Mouse (Mus musculus) embryonic facial prominence, embryonic 11.5 days (tissue): ENCODE data around the gene Sbf2. TPM values are rescaled to one million over a fixed set of nuclear protein-coding genes. Genes with fewer than 3 reads are reported as not detected.

Experiments
- ATAC-seq: fragments of 200-750 bp; cut with Nextera tagmentation; replicated peaks from 2 replicates; pipeline ENCODE4 v1.8.0; 2017; ENCODE audit warnings: low read depth; ENCODE audit not compliant: insufficient number of reproducible peaks, low FRiP score, low TSS enrichment
- DNase-seq: peaks from one replicate; pipeline ENCODE4 v3.0.0-alpha.2; 2015; ENCODE audit warnings: low spot score
- H3K27ac ChIP-seq: fragments of 300-500 bp; sonication (generic); replicated peaks from 2 replicates; pipeline ENCODE4 v1.5.1; 2014; ENCODE audit warnings: mild to moderate bottlenecking, low read depth, low read length, control low read depth
- H3K27me3 ChIP-seq: fragments of 300-500 bp; sonication (generic); 2 replicates; pipeline ENCODE4 v1.6.1; 2014; ENCODE audit warnings: mild to moderate bottlenecking, low read length, moderate library complexity, mixed read lengths; ENCODE audit not compliant: control insufficient read depth, insufficient read depth
- H3K36me3 ChIP-seq: fragments of 300-500 bp; sonication (generic); replicated peaks from 2 replicates; pipeline ENCODE4 v1.6.1; 2014; ENCODE audit warnings: low read depth, mild to moderate bottlenecking, low read length, moderate library complexity, mixed read lengths; ENCODE audit not compliant: control insufficient read depth, insufficient read depth
- H3K4me1 ChIP-seq: fragments of 300-500 bp; sonication (generic); 2 replicates; pipeline ENCODE4 v1.6.1; 2014; ENCODE audit warnings: low read length, mixed read lengths; ENCODE audit not compliant: control insufficient read depth, insufficient read depth
- H3K4me2 ChIP-seq: fragments of 300-500 bp; sonication (generic); 2 replicates; pipeline ENCODE4 v1.6.1; 2014; ENCODE audit warnings: low read depth, mild to moderate bottlenecking, control low read depth, low read length, moderate library complexity
- H3K4me3 ChIP-seq: fragments of 300-500 bp; sonication (generic); 2 replicates; pipeline ENCODE4 v1.5.1; 2014; ENCODE audit warnings: low read depth, low read length, control low read depth
- H3K9ac ChIP-seq: fragments of 300-500 bp; sonication (generic); replicated peaks from 2 replicates; pipeline ENCODE4 v1.6.1; 2014; ENCODE audit warnings: mild to moderate bottlenecking, control low read depth, low read length
- H3K9me3 ChIP-seq: fragments of 300-500 bp; sonication (generic); replicated peaks from 2 replicates; pipeline ENCODE4 v1.6.1; 2016; ENCODE audit warnings: mild to moderate bottlenecking, low read length, inconsistent platforms, mixed read lengths; ENCODE audit not compliant: control insufficient read depth
- WGBS: fragments of 180-500 bp; shearing (Covaris S2); extraction: QIAGEN DNeasy Blood & Tissue Kit; methylation state at CpG from one replicate; pipeline ENCODE4 v1.1.7; 2014; 5-methylcytosine and 5-hydroxymethylcytosine counted together
- polyA plus RNA-seq: library from polyadenylated mRNA; unstranded; fragments of >200 nt; fragmentation: Nextera tagmentation; extraction: Ambion mirVana; gene quantifications from 2 replicates; pipeline ENCODE4 v1.2.1, GENCODE M21; 2014

The Sbf2 gene
- polyA plus RNA-seq, 1 experiment from 2014 or later, result 25.4 TPM

- WGBS, result 89% methylated on average over 5 of the region's 5 CpGs
- Histone ChIP-seq H3K36me3 (no peaks in the 10 kb centered on the region), H3K27ac (no peak overlapping the region), H3K27me3 (no peaks in the 10 kb centered on the region), H3K4me1 (no peaks in the 10 kb centered on the region), H3K9ac (no peak overlapping the region), H3K4me3 (no peak overlapping the region), H3K4me2 (no peak overlapping the region), H3K9me3 (no peaks in the 10 kb centered on the region)
- DNase-seq, result no peak
- ATAC-seq, result no peak
Measured at GRCm38 (mm10) chr7:110491038-110491437, 123.7 kb downstream of the Sbf2 start.

DNA sequence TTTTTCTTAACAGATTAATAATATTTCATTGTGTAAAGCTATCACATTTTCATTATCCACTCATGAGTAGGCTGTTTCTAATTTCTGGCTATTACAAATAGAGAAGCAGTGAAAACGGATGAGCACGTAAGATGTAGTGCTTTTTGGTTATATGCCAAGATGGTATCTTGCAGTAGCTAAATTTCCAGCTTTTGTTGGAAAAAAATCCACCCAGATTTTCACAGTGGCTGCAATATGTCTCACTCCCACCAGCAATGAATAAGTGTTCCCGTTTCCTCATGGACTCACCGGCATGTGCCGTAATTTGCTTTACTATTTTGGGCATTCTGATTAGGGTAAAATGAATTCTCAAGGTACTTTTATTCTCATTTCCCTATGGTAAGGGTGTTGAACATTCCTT, 129.7 kb downstream of the Sbf2 start:
- Histone ChIP-seq H3K9me3 (no peaks in the 10 kb centered on the region), H3K4me3 (no peak overlapping the region), H3K27me3 (no peaks in the 10 kb centered on the region), H3K27ac (no peak overlapping the region), H3K4me1 (no peaks in the 10 kb centered on the region), H3K9ac (no peak overlapping the region), H3K36me3 (no peaks in the 10 kb centered on the region; the same call in 1 of the 2 replicates), H3K4me2 (no peak overlapping the region)
- no peak for ATAC-seq
- 92% methylated on average over 5 of the region's 5 CpGs for WGBS
- DNase-seq, result no peak

- Histone ChIP-seq H3K9me3 (no peaks in the 10 kb centered on the region), H3K27ac (no peak overlapping the region), H3K27me3 (no peaks in the 10 kb centered on the region), H3K4me1 (no peaks in the 10 kb centered on the region), H3K36me3 (no peaks in the 10 kb centered on the region), H3K9ac (no peak overlapping the region), H3K4me3 (no peak overlapping the region), H3K4me2 (no peak overlapping the region)
- no peak for DNase-seq
- WGBS, result 83% methylated on average over 6 of the region's 6 CpGs
- ATAC-seq, result no peak
Measured at GRCm38 (mm10) chr7:110470987-110471386, 143.7 kb downstream of the Sbf2 start.

DNA sequence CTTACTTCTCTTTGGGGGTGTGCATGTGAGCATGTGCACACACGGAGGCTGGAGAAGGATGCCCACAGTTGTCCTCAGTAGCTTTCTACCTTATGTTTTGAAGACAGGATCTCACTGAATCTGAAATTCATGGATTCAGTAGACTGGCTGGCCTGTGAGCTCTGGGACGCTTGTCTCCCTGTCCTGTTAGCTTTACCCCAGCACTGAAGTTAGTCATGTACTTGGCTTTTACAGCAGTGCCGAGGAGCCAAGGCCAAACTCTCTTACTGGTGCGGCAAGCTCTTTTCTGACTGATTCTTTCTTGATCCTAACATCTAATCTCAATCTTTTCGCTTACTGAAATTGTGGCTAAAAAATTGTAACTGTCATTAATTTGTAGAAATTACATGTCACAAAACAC, 151.3 kb downstream of the Sbf2 start:
- no peaks in the 10 kb centered on the region for H3K4me1 ChIP-seq
- H3K9me3 ChIP-seq, result no peaks in the 10 kb centered on the region
- no peaks in the 10 kb centered on the region for H3K27me3 ChIP-seq
- DNase-seq (no peak), ATAC-seq (no peak)
- H3K27ac ChIP-seq, result no peak overlapping the region
- no peak overlapping the region for H3K4me3 ChIP-seq
- H3K9ac ChIP-seq, result no peak overlapping the region
- H3K36me3 ChIP-seq, result no peaks in the 10 kb centered on the region
- no peak overlapping the region for H3K4me2 ChIP-seq
- 86% methylated on average over 5 of the region's 5 CpGs for WGBS

- 21% methylated on average over 4 of the region's 4 CpGs for WGBS
- no peak overlapping the region for H3K4me2 ChIP-seq
- no peaks in the 10 kb centered on the region for H3K27me3 ChIP-seq
- H3K27ac ChIP-seq, result no peak overlapping the region
- DNase-seq (peak; percentile 68), ATAC-seq (no peak)
- H3K4me3 ChIP-seq, result no peak overlapping the region
- H3K9ac ChIP-seq, result no peak overlapping the region
- no peaks in the 10 kb centered on the region for H3K9me3 ChIP-seq
- H3K36me3 ChIP-seq, result no peaks in the 10 kb centered on the region
- no peaks in the 10 kb centered on the region for H3K4me1 ChIP-seq
Measured at GRCm38 (mm10) chr7:110432301-110432700, 182.4 kb downstream of the Sbf2 start.

DNA sequence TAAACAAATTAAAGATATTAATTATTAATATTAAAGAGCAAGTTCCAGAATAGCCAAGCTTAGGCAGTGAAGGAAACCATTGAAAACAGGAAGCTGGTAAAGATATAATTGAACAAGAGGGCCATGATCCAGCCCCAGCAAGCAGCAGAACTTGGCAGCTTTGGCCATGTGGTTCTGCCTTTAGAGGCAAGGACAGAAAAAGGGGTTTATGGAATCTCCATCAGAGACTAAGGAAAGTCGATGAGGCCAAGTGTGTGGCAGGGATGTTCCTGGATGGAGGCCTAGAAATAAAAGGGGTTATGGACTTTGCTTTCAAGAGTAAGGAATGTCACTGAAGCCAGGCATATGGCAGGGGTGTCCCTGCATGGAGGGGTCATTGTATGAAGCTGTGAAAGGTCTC, 198.4 kb downstream of the Sbf2 start:
- DNase-seq, result no peak
- H3K36me3 ChIP-seq, result no peaks in the 10 kb centered on the region
- H3K4me3 ChIP-seq, result no peak overlapping the region
- no peak overlapping the region for H3K4me2 ChIP-seq
- no peaks in the 10 kb centered on the region for H3K9me3 ChIP-seq
- H3K27me3 ChIP-seq, result no peaks in the 10 kb centered on the region
- ATAC-seq, result no peak
- H3K9ac ChIP-seq, result no peak overlapping the region
- no peaks in the 10 kb centered on the region for H3K4me1 ChIP-seq
- WGBS, result 88% methylated on average over 1 of the region's 1 CpGs
- no peak overlapping the region for H3K27ac ChIP-seq

GRCm38 (mm10) chr7:110414276-110414675, 200.4 kb downstream of the Sbf2 start:
- Histone ChIP-seq H3K36me3 (no peaks in the 10 kb centered on the region), H3K4me3 (no peak overlapping the region), H3K27me3 (no peaks in the 10 kb centered on the region), H3K27ac (no peak overlapping the region), H3K9ac (no peak overlapping the region), H3K4me1 (no peaks in the 10 kb centered on the region), H3K4me2 (no peak overlapping the region), H3K9me3 (no peaks in the 10 kb centered on the region)
- no peak for ATAC-seq
- no peak for DNase-seq
- WGBS, result 92% methylated on average over 5 of the region's 5 CpGs

GRCm38 (mm10) chr7:110402092-110402491, 212.6 kb downstream of the Sbf2 start:
- 59% methylated on average over 1 of the region's 1 CpGs for WGBS
- no peak for ATAC-seq
- Histone ChIP-seq H3K4me1 (no peaks in the 10 kb centered on the region), H3K27ac (no peak overlapping the region), H3K36me3 (no peaks in the 10 kb centered on the region), H3K27me3 (no peaks in the 10 kb centered on the region), H3K9ac (no peak overlapping the region), H3K4me3 (no peak overlapping the region), H3K4me2 (no peak overlapping the region), H3K9me3 (no peaks in the 10 kb centered on the region)
- DNase-seq, result no peak
